ENCODE assay signal across 9 mouse cellular contexts in the genomic region with DNA sequence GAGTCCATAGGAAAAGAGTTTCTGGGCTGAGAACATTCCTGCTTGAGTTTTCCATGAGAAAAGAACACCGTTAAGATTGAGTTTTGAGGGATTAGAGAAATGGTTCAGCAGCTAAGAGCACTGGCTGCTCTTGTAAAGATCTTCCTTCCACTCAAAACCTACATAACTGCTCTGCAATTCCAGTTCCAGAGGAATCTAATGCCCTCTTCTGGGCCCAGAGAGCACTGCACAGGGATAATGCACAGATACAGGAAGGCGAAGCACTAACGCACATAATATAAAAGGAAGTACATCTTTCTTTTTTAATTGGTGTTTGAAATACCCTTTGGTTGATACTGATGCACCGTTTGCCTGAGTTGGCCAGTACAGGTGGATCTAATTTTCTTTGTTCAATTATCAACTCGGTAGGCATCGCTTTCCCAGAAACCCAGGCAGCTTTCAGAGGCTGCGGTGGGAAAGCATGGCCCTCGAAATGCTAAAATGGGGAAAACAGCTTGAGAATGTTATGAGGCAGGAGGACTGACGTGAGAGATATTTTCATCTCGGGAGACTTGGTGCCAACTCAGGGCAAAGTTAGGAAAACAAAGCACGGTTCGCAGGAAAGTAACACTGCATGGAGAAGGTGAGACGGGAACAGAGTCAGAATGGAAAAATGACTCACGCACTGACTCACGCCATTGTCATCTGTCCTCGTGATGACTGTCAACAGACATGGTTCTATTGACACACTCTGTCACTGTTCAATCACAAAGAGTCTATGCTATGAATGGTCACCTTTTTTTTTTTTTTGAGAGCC. TPM values are rescaled to one million over a fixed set of nuclear protein-coding genes. Genes with fewer than 3 reads are reported as not detected.
A peak's percentile ranks its signal among the peaks of the same experiment; 100 is the strongest.
DNase-seq lines count a peak whose midpoint lies in the region; ATAC-seq lines count a peak whose summit lies in the region.
"Had no signal": no experiment of that assay in that cellular context is flagged by ENCODE, and none has a peak within 500 bp of the region (broad histone marks: within the 10 kb centered on the region; RNA-seq: fewer than 3 reads in every experiment).

No protein-coding gene starts in this region.

- H3K9me3 ChIP-seq in heart, embryonic 15.5 days (replicated peaks) = no peaks in the 10 kb centered on the region
- H3K9me3 ChIP-seq: limb, embryonic 13.5 days had no signal

- no peak overlapping the region for H3K27ac ChIP-seq in heart, embryonic 15.5 days
- H3K27ac ChIP-seq: limb, embryonic 13.5 days had no signal

- no peaks in the 10 kb centered on the region for H3K36me3 ChIP-seq in heart, embryonic 15.5 days
- H3K36me3 ChIP-seq: limb, embryonic 13.5 days had no signal

- peak overlapping the region; percentile 11; the same call in 1 of the 2 replicates for H3K4me3 ChIP-seq in heart, embryonic 15.5 days
- H3K4me3 ChIP-seq: limb, embryonic 13.5 days had no signal

- no peaks in the 10 kb centered on the region for H3K4me1 ChIP-seq in heart, embryonic 15.5 days (replicated peaks)
- H3K4me1 ChIP-seq: limb, embryonic 13.5 days had no signal

- ATAC-seq in heart, embryonic 15.5 days (replicated peaks; ENCODE audit: insufficient number of reproducible peaks, insufficient read depth, low FRiP score, low read depth) = no peak

- intact Hi-C loops in left cerebral cortex, postnatal 10 days (cut with DNase I) = loop anchor here (10.0 kb wide), 1 partner anchor 1167 kb away; no protein-coding TSS in a partner anchor
- intact Hi-C loops in gastrocnemius, postnatal 36 days (cut with DNase I) = no loop called here

- no peaks in the 10 kb centered on the region for H3K27me3 ChIP-seq in heart, embryonic 15.5 days
- H3K27me3 ChIP-seq: limb, embryonic 13.5 days had no signal

- WGBS in heart, embryonic 15.5 days = 58% methylated on average over 16 of the region's 16 CpGs

- DNase-seq in heart, adult 11 months = no peak
- peak; percentile 69 for DNase-seq in 416B (ENCODE audit: low read depth)
- DNase-seq in adrenal gland, adult 2 months = peak; percentile 71
- peak; percentile 63 to 74 for DNase-seq in frontal cortex, adult 2 months (ENCODE audit: extremely low spot score in 1 of 2, low spot score in 1 of 2)
- DNase-seq in left cerebral cortex, postnatal 10 days (ENCODE audit: extremely low spot score in 1 of 2, low spot score in 2 of 2) = peak; percentile 36 to 39
- DNase-seq in right cerebral cortex, adult 2 months (ENCODE audit: low spot score in 2 of 2) = peak; percentile 75 to 82
- DNase-seq in gastrocnemius, postnatal 36 days = no peak

- no peak overlapping the region for H3K9ac ChIP-seq in heart, embryonic 15.5 days
- H3K9ac ChIP-seq: limb, embryonic 13.5 days had no signal

- H3K4me2 ChIP-seq in heart, embryonic 15.5 days = peak overlapping the region; percentile 22
- H3K4me2 ChIP-seq: limb, embryonic 13.5 days had no signal

RNA-seq across cellular contexts. Expression of gene Abca5, which starts 20.4 kb away (rescaled TPM):
- polyA plus RNA-seq in heart, embryonic 15.5 days (2015; fragmentation: Nextera tagmentation; extraction: Ambion mirVana) = 2.7 and 2.8 TPM in 2 replicates
- total RNA-seq in adrenal gland, adult 2 months (2021) = 10 to 100 TPM; 11.4 to 16.4 TPM
- polyA plus RNA-seq in adrenal gland, adult 2 months (2012; rRNA removed) = 0.35 and 0.52 TPM in 2 replicates
- polyA plus RNA-seq in frontal cortex, adult 2 months (2012; rRNA removed) = 11.0 and 12.5 TPM in 2 replicates
- 10 to 100 TPM; 31.1 to 32.0 TPM for total RNA-seq in left cerebral cortex, postnatal 10 days (2021)
- total RNA-seq in gastrocnemius, postnatal 36 days (2021) = 1 to 10 TPM; 7.2 to 7.3 TPM

RNA-seq across cellular contexts. Expression of gene Map2k6, which starts 41.0 kb away (rescaled TPM):
- polyA plus RNA-seq in heart, embryonic 15.5 days (2015; fragmentation: Nextera tagmentation; extraction: Ambion mirVana) = 13.5 and 15.3 TPM in 2 replicates
- total RNA-seq in adrenal gland, adult 2 months (2021) = 1 to 10 TPM; 4.0 to 4.4 TPM
- polyA plus RNA-seq in adrenal gland, adult 2 months (2012; rRNA removed) = 0.42 and 0.45 TPM in 2 replicates
- 10.7 TPM in 2 replicates for polyA plus RNA-seq in frontal cortex, adult 2 months (2012; rRNA removed)
- total RNA-seq in left cerebral cortex, postnatal 10 days (2021) = 10 to 100 TPM; 23.0 to 25.3 TPM
- 10 to 100 TPM; 43.6 to 50.1 TPM for total RNA-seq in gastrocnemius, postnatal 36 days (2021)

Comparison
In these comparisons a context has a peak if more than half of its experiments do, and no peak if none do; other contexts are left out.
1. DNase-seq: peak in 416B (single experiment), adrenal gland, adult 2 months (single experiment), frontal cortex, adult 2 months (2 of 2), left cerebral cortex, postnatal 10 days (2 of 2) and right cerebral cortex, adult 2 months (2 of 2); none in heart, adult 11 months (single experiment) and gastrocnemius, postnatal 36 days (0 of 2).
2. RNA of gene Map2k6, which starts 41.0 kb away (total RNA-seq): 43.6 to 50.1 TPM in gastrocnemius, postnatal 36 days and 23.0 to 25.3 TPM in left cerebral cortex, postnatal 10 days; 4.0 to 4.4 TPM in adrenal gland, adult 2 months; every median in the first group is over 4 times any median in the second.